ENCODE assay signal across 8 mouse cellular contexts in the genomic region with DNA sequence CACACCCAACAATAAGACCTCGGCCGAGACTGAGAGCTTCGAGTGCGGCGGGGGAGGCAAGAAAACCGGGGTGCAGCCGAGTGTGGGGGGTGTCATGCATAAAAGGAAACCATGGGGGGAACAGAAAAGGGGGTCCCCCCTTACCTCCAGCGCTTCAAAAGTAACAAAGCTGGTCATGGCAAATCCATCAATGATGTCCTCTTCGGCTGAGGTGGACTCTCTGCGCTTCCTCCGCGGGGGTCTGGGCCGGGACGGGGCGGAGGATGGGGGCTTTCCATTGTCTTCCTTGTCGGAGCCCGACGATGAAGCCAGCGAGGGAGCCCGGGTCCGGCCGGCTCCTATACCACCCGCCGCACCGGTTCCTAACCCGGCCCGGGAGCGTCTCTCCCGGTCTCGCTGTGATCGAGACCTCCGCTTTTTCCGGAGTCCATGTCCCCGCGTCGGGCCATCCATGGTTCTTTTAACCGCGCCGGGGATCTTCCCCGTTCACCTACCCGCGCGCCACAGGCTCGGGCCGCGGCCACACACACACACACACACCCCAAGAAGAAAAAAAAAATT. TPM values are rescaled to one million over a fixed set of nuclear protein-coding genes. Genes with fewer than 3 reads are reported as not detected.
DNase-seq lines count a peak whose midpoint lies in the region; ATAC-seq and TF ChIP-seq lines count a peak whose summit lies in the region.

No protein-coding gene starts in this region.

- DNase-seq in right cerebral cortex, adult 2 months (ENCODE audit: low spot score in 2 of 2) = peak; percentile 31 to 51
- no peak for DNase-seq in right cerebral cortex, postnatal 25 days
- DNase-seq in cerebellum, postnatal 10 days = peak; percentile 76
- DNase-seq in right cerebral cortex, postnatal 10 days (ENCODE audit: low spot score in 2 of 2) = peak; percentile 43 to 48

- 0 out of 2 replicates have a peak overlapping the region, but pooled peaks have one; percentile 2 for H3K27ac ChIP-seq in intestine, postnatal 0 days (ENCODE audit: low read depth, low read length)
- no peak overlapping the region for H3K27ac ChIP-seq in liver, embryonic 16.5 days (ENCODE audit: low read length)

- no peaks in the 10 kb centered on the region for H3K4me1 ChIP-seq in intestine, postnatal 0 days (replicated peaks; ENCODE audit: control insufficient read depth, insufficient read depth, low read length)
- no peaks in the 10 kb centered on the region for H3K4me1 ChIP-seq in liver, embryonic 16.5 days (ENCODE audit: control insufficient read depth, low read depth, low read length)

- peak overlapping the region; percentile 66 for H3K9ac ChIP-seq in intestine, postnatal 0 days (ENCODE audit: low read depth, low read length)
- H3K9ac ChIP-seq in liver, embryonic 16.5 days (ENCODE audit: low read depth, low read length) = peak overlapping the region; percentile 51

- H3K27me3 ChIP-seq in intestine, postnatal 0 days (replicated peaks; ENCODE audit: control insufficient read depth, insufficient read depth, low read length) = no peaks in the 10 kb centered on the region
- H3K27me3 ChIP-seq in liver, embryonic 16.5 days (ENCODE audit: control insufficient read depth, insufficient read depth, low read depth, low read length) = peaks cover 42% of the 10 kb centered on the region

- TF ChIP-seq CTCF in intestine, postnatal 0 days (IDR thresholded peaks at IDR 0.05; ENCODE audit: low read depth) = no peak

- under 1% methylated on average over 46 of the region's 46 CpGs for WGBS in intestine, postnatal 0 days
- WGBS in liver, embryonic 16.5 days (ENCODE audit: insufficient replicate concordance) = under 1% methylated on average over 46 of the region's 46 CpGs

- peak overlapping the region; percentile 70 for H3K4me3 ChIP-seq in intestine, postnatal 0 days (ENCODE audit: low read depth, low read length)
- H3K4me3 ChIP-seq in liver, embryonic 16.5 days (ENCODE audit: low read depth, low read length) = peak overlapping the region; percentile 63

- ATAC-seq in granulocyte monocyte progenitor cell, adult 5-6 weeks (replicated peaks; ENCODE audit: poor library complexity, severe bottlenecking) = peak; percentile 13
- ATAC-seq in intestine, postnatal 0 days = no peak
- no peak for ATAC-seq in liver, embryonic 16.5 days (ENCODE audit: low read depth)
- no peak for ATAC-seq in CD4-positive, CD25-positive, alpha-beta regulatory T cell, adult 4 months

- H3K4me2 ChIP-seq in intestine, postnatal 0 days (replicated peaks; ENCODE audit: low read depth) = peak overlapping the region; percentile 98
- H3K4me2 ChIP-seq in liver, embryonic 16.5 days (ENCODE audit: low read depth, low read length) = peak overlapping the region; percentile 51

- no peaks in the 10 kb centered on the region for H3K9me3 ChIP-seq in intestine, postnatal 0 days (ENCODE audit: control insufficient read depth)
- H3K9me3 ChIP-seq in liver, embryonic 16.5 days (replicated peaks; ENCODE audit: control insufficient read depth, low read length) = no peaks in the 10 kb centered on the region

- no peaks in the 10 kb centered on the region for H3K36me3 ChIP-seq in intestine, postnatal 0 days (ENCODE audit: control insufficient read depth, insufficient read depth)
- no peaks in the 10 kb centered on the region for H3K36me3 ChIP-seq in liver, embryonic 16.5 days (ENCODE audit: control insufficient read depth, insufficient read depth)

RNA-seq across cellular contexts. Expression of a gene that starts 1.7 kb away (rescaled TPM):
- 13.2 and 109 TPM in 2 replicates for total RNA-seq in granulocyte monocyte progenitor cell, adult 5-6 weeks (2014; fragmentation: Nextera tagmentation)
- 0.62 and 3.1 TPM in 2 replicates for total RNA-seq in granulocyte monocyte progenitor cell, adult 5-6 weeks (2017)
- 4.9 and 5.8 TPM in 2 replicates for polyA plus RNA-seq in intestine, postnatal 0 days (2015; fragmentation: Nextera tagmentation; extraction: Ambion mirVana)
- polyA plus RNA-seq in liver, embryonic 16.5 days (2015; fragmentation: Nextera tagmentation; extraction: Ambion mirVana) = 1.8 and 2.3 TPM in 2 replicates
- under 1 TPM in 1 of 2 experiments, not detected in 1; 0.75 TPM for polyA plus RNA-seq in CD4-positive, CD25-positive, alpha-beta regulatory T cell, adult 4 months (2017; shearing (Covaris generic))
